Mouse (Mus musculus): Measurements from ENCODE around the gene Nup210. TPM values are rescaled to one million over a fixed set of nuclear protein-coding genes. Genes with fewer than 3 reads are reported as not detected.

The Nup210 gene
- polyA plus RNA-seq, 1 experiment from 2014 or later: 7.1 TPM

DNA sequence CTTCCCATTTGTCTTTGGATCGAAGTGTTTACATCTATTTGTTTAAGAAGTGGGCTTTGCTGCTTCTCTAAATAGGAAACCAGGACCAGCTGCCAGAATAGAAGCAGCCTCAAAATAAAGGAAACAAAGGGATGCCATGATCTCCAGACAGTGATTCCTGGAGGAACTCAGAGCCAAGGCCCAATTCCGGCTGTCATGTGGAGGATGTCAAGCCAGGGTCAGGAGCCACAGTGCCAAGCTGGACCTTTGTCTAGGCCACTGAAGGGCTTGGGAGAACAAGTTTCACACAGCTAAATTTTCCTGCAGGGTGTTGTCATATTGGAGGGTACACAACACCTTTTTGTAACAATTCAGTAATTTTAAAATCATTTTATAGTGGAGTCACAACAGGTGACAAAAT, 3.6 kb upstream of the Nup210 start:
- 83% methylated on average over 2 of the region's 2 CpGs for WGBS
- Histone ChIP-seq H3K27me3 (ENCODE audit: control insufficient read depth, insufficient read depth, low read length) (no peaks in the 10 kb centered on the region), H3K4me1 (ENCODE audit: control insufficient read depth in 2 of 2, insufficient read depth in 2 of 2, low read length in 2 of 2) (peaks cover 12 to 26% of the 10 kb centered on the region in 2 experiments), H3K4me2 (ENCODE audit: low read length) (no peak overlapping the region), H3K36me3 (ENCODE audit: control insufficient read depth, insufficient read depth, low read length) (no peaks in the 10 kb centered on the region), H3K27ac (replicated peaks in 1 of 2; ENCODE audit: control insufficient read depth in 1 of 2, insufficient read depth in 1 of 2, low read depth in 2 of 2, low read length in 2 of 2) (no peak overlapping the region), H3K4me3 (ENCODE audit: control insufficient read depth in 1 of 2, insufficient read depth in 1 of 2, low read depth in 1 of 2, low read length in 2 of 2) (no peak overlapping the region), H3K9me3 (ENCODE audit: control insufficient read depth, low read length) (0 out of 2 replicates have a peak, but pooled peaks cover 3% of the 10 kb centered on the region), H3K9ac (ENCODE audit: low read length) (no peak overlapping the region)
- ATAC-seq (ENCODE audit: insufficient number of reproducible peaks, insufficient read depth, low FRiP score, low read depth): no peak

DNA sequence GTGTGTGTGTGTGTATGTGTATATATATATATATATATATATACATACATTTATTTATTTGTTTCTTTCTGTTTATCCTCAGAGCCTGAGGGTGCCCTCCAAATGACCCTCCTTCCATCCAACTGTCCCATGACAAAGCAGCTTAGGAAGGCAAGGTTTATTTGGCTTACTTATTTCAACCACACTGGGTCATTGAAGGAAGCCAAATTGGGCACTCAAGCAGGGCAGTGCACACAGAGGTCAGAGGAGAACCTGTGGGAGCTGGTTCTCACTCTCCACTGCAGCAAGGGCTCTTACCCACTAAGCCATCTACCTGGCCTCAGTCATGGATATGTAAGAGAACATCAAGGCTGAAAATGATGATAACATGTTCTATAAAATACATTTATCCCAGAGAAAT, 1.9 kb upstream of the Nup210 start:
- H3K4me3 ChIP-seq (ENCODE audit: control insufficient read depth in 1 of 2, insufficient read depth in 1 of 2, low read depth in 1 of 2, low read length in 2 of 2): no peak overlapping the region
- H3K4me1 ChIP-seq (ENCODE audit: control insufficient read depth in 2 of 2, insufficient read depth in 2 of 2, low read length in 2 of 2): peaks cover 9 to 12% of the 10 kb centered on the region in 2 experiments
- no peaks in the 10 kb centered on the region for H3K27me3 ChIP-seq (ENCODE audit: control insufficient read depth, insufficient read depth, low read length)
- H3K36me3 ChIP-seq (ENCODE audit: control insufficient read depth, insufficient read depth, low read length): no peaks in the 10 kb centered on the region
- ATAC-seq (ENCODE audit: insufficient number of reproducible peaks, insufficient read depth, low FRiP score, low read depth): no peak
- H3K9me3 ChIP-seq (ENCODE audit: control insufficient read depth, low read length): 0 out of 2 replicates have a peak, but pooled peaks cover 3% of the 10 kb centered on the region
- H3K9ac ChIP-seq (ENCODE audit: low read length): no peak overlapping the region
- H3K4me2 ChIP-seq (ENCODE audit: low read length): no peak overlapping the region
- H3K27ac ChIP-seq (replicated peaks in 1 of 2; ENCODE audit: control insufficient read depth in 1 of 2, insufficient read depth in 1 of 2, low read depth in 2 of 2, low read length in 2 of 2): no peak overlapping the region

GRCm38 (mm10) chr6:91117149-91117548, 520 bp upstream of the Nup210 start:
- Histone ChIP-seq H3K9me3 (ENCODE audit: control insufficient read depth, low read length) (0 out of 2 replicates have a peak, but pooled peaks cover 3% of the 10 kb centered on the region), H3K4me2 (ENCODE audit: low read length) (peak overlapping the region; percentile 99), H3K4me3 (ENCODE audit: control insufficient read depth in 1 of 2, insufficient read depth in 1 of 2, low read depth in 1 of 2, low read length in 2 of 2) (peak overlapping the region; percentile 78 to 85), H3K9ac (ENCODE audit: low read length) (peak overlapping the region; percentile 83), H3K27me3 (ENCODE audit: control insufficient read depth, insufficient read depth, low read length) (no peaks in the 10 kb centered on the region), H3K36me3 (ENCODE audit: control insufficient read depth, insufficient read depth, low read length) (no peaks in the 10 kb centered on the region), H3K4me1 (ENCODE audit: control insufficient read depth in 2 of 2, insufficient read depth in 2 of 2, low read length in 2 of 2) (peaks cover 9 to 12% of the 10 kb centered on the region in 2 experiments), H3K27ac (replicated peaks in 1 of 2; ENCODE audit: control insufficient read depth in 1 of 2, insufficient read depth in 1 of 2, low read depth in 2 of 2, low read length in 2 of 2) (0 out of 4 replicates have a peak overlapping the region, but pooled peaks of 1 of the 2 experiments have one; percentile 24)
- 4% methylated on average over 9 of the region's 9 CpGs for WGBS
- no peak for ATAC-seq (ENCODE audit: insufficient number of reproducible peaks, insufficient read depth, low FRiP score, low read depth)

DNA sequence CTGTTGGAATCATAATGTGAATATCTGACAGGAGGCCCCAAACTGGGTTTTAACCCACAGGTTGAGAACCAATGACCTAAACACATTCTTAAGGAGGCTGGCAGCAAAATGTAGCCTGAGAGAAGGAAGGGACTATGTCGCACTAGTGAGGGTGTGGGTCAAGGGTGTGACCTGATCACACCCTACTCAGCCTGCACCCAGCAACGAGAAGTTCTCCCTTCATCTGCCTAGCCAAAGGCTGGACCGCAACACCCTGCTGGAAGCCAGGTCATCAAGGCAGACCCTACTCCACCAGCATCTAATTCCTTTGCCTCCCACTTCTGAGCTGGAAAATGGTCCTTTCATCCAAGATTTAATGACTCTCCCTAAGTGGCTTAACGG, 776 bp downstream of the Nup210 start:
- peak overlapping the region; percentile 99 for H3K4me2 ChIP-seq (ENCODE audit: low read length)
- H3K4me3 ChIP-seq (ENCODE audit: control insufficient read depth in 1 of 2, insufficient read depth in 1 of 2, low read depth in 1 of 2, low read length in 2 of 2): peak overlapping the region; percentile 78 to 85
- H3K9ac ChIP-seq (ENCODE audit: low read length): peak overlapping the region; percentile 83
- no peaks in the 10 kb centered on the region for H3K27me3 ChIP-seq (ENCODE audit: control insufficient read depth, insufficient read depth, low read length)
- H3K9me3 ChIP-seq (ENCODE audit: control insufficient read depth, low read length): no peaks in the 10 kb centered on the region
- no peak for ATAC-seq (ENCODE audit: insufficient number of reproducible peaks, insufficient read depth, low FRiP score, low read depth)
- H3K27ac ChIP-seq (replicated peaks in 1 of 2; ENCODE audit: control insufficient read depth in 1 of 2, insufficient read depth in 1 of 2, low read depth in 2 of 2, low read length in 2 of 2): peak overlapping the region in 1 of 2 experiments; percentile 64; a peak in 1 of 4 replicates
- 27% methylated on average over 4 of the region's 4 CpGs for WGBS
- H3K36me3 ChIP-seq (ENCODE audit: control insufficient read depth, insufficient read depth, low read length): no peaks in the 10 kb centered on the region
- H3K4me1 ChIP-seq (ENCODE audit: control insufficient read depth in 2 of 2, insufficient read depth in 2 of 2, low read length in 2 of 2): peaks cover 9 to 12% of the 10 kb centered on the region in 2 experiments

DNA sequence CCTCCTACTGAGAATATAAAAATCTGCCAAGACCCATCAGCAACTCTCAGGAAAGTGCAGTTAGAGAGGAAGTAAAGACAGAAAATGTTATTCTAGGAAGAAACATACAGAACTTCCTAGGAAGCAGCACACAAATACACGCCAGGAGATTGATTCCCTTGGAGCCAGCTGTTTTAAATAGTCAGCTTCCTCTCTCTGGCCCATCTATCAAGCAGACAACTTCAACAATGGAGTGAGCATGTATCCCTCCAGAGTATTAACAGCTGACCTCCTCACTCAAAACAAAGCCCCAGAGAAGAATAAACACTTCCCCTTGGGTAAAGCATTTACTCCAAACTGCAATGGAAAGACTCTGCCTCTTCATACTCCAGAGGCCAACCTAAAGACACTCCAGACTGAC, 1.5 kb downstream of the Nup210 start:
- Histone ChIP-seq H3K4me3 (ENCODE audit: control insufficient read depth in 1 of 2, insufficient read depth in 1 of 2, low read depth in 1 of 2, low read length in 2 of 2) (no peak overlapping the region), H3K4me2 (ENCODE audit: low read length) (peak overlapping the region; percentile 99), H3K4me1 (ENCODE audit: control insufficient read depth in 2 of 2, insufficient read depth in 2 of 2, low read length in 2 of 2) (peaks cover 9 to 12% of the 10 kb centered on the region in 2 experiments), H3K27me3 (ENCODE audit: control insufficient read depth, insufficient read depth, low read length) (no peaks in the 10 kb centered on the region), H3K9me3 (ENCODE audit: control insufficient read depth, low read length) (no peaks in the 10 kb centered on the region), H3K9ac (ENCODE audit: low read length) (no peak overlapping the region; the same call in 1 of the 2 replicates), H3K36me3 (ENCODE audit: control insufficient read depth, insufficient read depth, low read length) (no peaks in the 10 kb centered on the region), H3K27ac (replicated peaks in 1 of 2; ENCODE audit: control insufficient read depth in 1 of 2, insufficient read depth in 1 of 2, low read depth in 2 of 2, low read length in 2 of 2) (0 out of 4 replicates have a peak overlapping the region, but pooled peaks of 1 of the 2 experiments have one; percentile 6)
- 64% methylated on average over 1 of the region's 1 CpGs for WGBS
- ATAC-seq (ENCODE audit: insufficient number of reproducible peaks, insufficient read depth, low FRiP score, low read depth): no peak

GRCm38 (mm10) chr6:91114716-91115115, 1.9 kb downstream of the Nup210 start:
- no peak overlapping the region for H3K4me2 ChIP-seq (ENCODE audit: low read length)
- peaks cover 9 to 12% of the 10 kb centered on the region in 2 experiments for H3K4me1 ChIP-seq (ENCODE audit: control insufficient read depth in 2 of 2, insufficient read depth in 2 of 2, low read length in 2 of 2)
- H3K9me3 ChIP-seq (ENCODE audit: control insufficient read depth, low read length): no peaks in the 10 kb centered on the region
- H3K36me3 ChIP-seq (ENCODE audit: control insufficient read depth, insufficient read depth, low read length): no peaks in the 10 kb centered on the region
- no peaks in the 10 kb centered on the region for H3K27me3 ChIP-seq (ENCODE audit: control insufficient read depth, insufficient read depth, low read length)
- no peak for ATAC-seq (ENCODE audit: insufficient number of reproducible peaks, insufficient read depth, low FRiP score, low read depth)
- no peak overlapping the region for H3K9ac ChIP-seq (ENCODE audit: low read length)
- no peak overlapping the region for H3K4me3 ChIP-seq (ENCODE audit: control insufficient read depth in 1 of 2, insufficient read depth in 1 of 2, low read depth in 1 of 2, low read length in 2 of 2)
- 39% methylated on average over 2 of the region's 2 CpGs for WGBS
- no peak overlapping the region for H3K27ac ChIP-seq (replicated peaks in 1 of 2; ENCODE audit: control insufficient read depth in 1 of 2, insufficient read depth in 1 of 2, low read depth in 2 of 2, low read length in 2 of 2)

- WGBS: 91% methylated on average over 3 of the region's 3 CpGs
- ATAC-seq (ENCODE audit: insufficient number of reproducible peaks, insufficient read depth, low FRiP score, low read depth): no peak
- Histone ChIP-seq H3K27ac (replicated peaks in 1 of 2; ENCODE audit: control insufficient read depth in 1 of 2, insufficient read depth in 1 of 2, low read depth in 2 of 2, low read length in 2 of 2) (no peak overlapping the region), H3K4me3 (ENCODE audit: control insufficient read depth in 1 of 2, insufficient read depth in 1 of 2, low read depth in 1 of 2, low read length in 2 of 2) (no peak overlapping the region), H3K9ac (ENCODE audit: low read length) (no peak overlapping the region), H3K9me3 (ENCODE audit: control insufficient read depth, low read length) (no peaks in the 10 kb centered on the region), H3K27me3 (ENCODE audit: control insufficient read depth, insufficient read depth, low read length) (no peaks in the 10 kb centered on the region), H3K36me3 (ENCODE audit: control insufficient read depth, insufficient read depth, low read length) (no peaks in the 10 kb centered on the region), H3K4me2 (ENCODE audit: low read length) (no peak overlapping the region), H3K4me1 (ENCODE audit: control insufficient read depth in 2 of 2, insufficient read depth in 2 of 2, low read length in 2 of 2) (peaks cover 3 to 4% of the 10 kb centered on the region in 2 experiments; a peak in 1 of 4 replicates)
These were observed 4.7 kb downstream of the Nup210 start for GRCm38 (mm10) chr6:91111954-91112252.

Measured in heart, embryonic 14.5 days (tissue).